Mouse (Mus musculus) lung, adult 18-20 months (tissue): Measurements from ENCODE around the gene Cmbl.
"Not testable (repeated sequence)": the region's sequence is repeated elsewhere in the genome, so short reads cannot be mapped to it uniquely, and the experiment has no call there.

ENCODE experiments used
- DNase-seq, 2 experiments: peaks; one replicate each; pipeline ENCODE4 v3.0.0; 2022; ENCODE audit warnings: mixed read lengths in 2 of 2

Cmbl gene

DNA sequence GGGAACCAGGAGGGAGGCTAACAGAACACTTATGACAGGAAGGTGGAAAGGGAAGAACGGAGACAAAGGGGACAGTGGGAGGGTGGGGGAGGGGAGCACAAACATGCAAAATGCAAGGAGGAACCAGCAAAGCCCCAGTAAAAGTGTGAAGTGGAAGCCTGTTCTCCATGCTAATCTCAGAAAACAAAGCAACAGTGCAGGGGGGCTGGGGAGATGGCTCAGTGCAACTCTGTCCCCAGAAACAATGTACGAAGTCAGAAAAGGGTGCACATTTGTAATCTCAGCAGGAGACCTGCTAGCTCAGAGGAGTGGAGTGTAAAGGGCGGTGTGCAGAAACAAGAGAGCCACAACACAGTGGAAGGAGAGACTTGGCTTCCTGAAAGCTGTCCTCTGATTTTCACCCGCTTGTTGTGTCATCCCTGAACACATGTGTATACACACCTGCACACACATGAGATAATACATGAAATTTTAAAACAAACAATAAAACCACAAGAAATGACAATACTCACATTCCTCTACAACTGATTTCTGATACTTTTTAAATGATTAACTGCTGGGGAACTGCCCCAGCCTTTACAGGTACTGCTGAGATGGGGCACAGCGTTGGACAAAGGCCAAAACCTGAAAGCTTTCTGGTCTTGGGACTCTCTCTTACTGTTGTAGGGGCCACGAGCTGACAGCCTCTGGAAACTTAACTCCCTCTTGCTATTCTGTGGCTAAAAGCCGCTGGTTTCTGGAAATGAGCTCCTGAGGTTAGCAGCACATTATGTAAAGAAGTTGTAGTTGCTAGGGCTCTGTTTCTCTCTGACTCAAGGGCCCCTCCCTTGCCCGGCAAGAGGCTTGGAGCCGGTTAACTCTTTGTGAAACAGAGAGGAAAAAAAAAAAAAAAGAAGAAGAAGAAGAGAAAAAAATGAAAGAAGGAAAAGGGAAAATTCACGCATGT, 22.9 kb upstream of the Cmbl start:
- DNase-seq, result peak; percentile 13 to 34

GRCm38 (mm10) chr15:31543246-31543645, 21.9 kb upstream of the Cmbl start:
- no peak for DNase-seq

DNA sequence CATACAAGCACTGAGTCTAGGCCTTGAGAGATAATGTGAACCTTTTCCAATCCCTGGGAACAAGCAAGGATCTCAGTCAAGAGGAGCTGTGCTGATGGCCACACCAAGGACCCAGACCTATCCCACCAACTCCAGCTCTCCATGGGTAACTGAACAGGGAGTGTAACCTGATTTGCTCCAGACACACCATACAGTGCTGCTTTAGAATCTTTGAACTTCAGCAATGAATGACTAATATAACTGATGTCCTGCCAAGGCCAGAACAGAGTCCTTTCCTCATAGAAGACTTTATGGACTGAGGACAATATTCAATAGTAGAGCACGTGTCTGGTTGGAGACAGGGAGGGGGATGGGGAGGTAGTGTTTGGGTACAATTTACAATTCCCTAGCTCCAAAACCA, 20.1 kb upstream of the Cmbl start:
- DNase-seq, result no peak

DNA sequence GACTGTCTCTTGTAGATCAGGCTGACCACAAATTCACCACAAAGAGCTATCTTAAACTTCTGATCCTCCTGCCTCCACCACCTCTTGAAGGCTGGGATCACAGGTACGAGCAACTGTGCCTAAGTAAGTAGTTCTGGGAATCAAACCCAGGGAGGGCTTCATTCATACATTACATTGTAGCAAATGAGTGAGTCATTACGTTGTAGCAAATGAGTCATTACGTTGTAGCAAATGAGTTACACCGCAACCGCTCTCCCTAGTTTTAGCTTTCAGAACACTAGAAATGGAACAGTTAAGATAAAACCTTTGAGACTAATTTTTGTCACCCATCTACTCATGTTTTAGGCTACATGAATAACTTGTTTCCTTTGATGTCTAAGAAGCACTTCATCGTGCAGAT, 18.9 kb upstream of the Cmbl start:
- no peak for DNase-seq

- no peak for DNase-seq
These were observed 17.8 kb upstream of the Cmbl start for GRCm38 (mm10) chr15:31547421-31547820.

DNA sequence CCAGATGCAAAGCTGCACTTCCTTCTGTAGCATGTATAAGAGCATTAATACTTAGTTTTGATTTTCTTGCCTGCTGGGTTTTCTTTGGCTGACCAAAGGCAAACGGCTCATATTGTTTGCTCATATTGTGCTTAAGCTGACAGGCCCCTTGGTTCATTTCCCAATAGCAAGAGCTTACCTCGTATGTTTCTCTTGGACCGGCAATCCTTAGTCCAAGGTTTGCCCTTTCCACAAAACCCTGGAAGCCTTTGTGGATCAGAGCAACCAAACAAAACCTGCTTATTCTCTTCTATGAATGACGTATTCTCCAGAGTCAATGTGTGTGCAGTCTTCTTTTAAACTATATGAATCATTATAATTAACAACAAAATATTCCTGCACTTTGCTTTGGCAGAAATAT, 14.8 kb upstream of the Cmbl start:
- no peak for DNase-seq

DNA sequence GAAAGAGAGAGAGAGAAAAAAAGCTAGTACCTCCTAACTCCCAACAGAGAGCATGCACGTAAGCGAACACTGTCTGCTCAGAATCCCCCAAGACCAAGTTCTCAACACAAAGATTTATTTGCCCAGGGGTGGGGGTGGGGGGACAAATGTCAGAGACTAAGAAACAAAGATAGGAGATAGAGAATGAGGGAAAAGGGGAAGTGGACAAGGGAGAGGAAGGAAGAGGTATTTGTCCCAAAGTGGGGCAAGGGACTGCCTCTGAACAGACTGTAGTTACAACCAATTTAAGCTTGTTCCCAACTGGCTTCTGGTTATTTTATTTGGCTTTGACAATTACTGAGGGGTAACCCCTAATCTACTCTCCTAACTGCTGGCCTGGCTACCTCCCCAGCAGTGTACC, 10.3 kb upstream of the Cmbl start:
- DNase-seq, result no peak

DNA sequence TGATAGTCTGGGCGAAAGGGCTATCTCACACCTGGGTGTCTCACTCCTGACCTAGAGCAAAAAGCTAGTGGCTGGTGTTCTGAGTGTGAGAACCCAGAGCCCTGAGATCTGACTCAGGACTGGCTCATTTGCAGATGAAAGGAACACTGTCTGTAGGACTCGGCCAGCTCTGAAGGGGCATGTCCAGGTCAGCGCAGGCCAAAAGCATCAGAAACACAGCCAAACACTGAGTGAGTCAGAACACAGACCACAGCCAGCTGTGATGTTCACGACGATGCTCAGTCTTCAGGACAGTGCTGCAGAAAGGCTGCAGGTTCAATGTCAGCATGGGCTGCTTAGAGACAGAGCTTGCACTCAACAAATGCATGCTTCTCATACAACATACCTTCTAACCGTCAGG, 3.8 kb upstream of the Cmbl start:
- no peak for DNase-seq

- no peak for DNase-seq
These were observed 3.2 kb upstream of the Cmbl start for GRCm38 (mm10) chr15:31561976-31562375.

- no peak for DNase-seq
These were observed 2.3 kb upstream of the Cmbl start for GRCm38 (mm10) chr15:31562847-31563246.

- peak in 1 of 2 experiments; percentile 37 for DNase-seq
These were observed 1.3 kb upstream of the Cmbl start for GRCm38 (mm10) chr15:31563577-31564546.

DNA sequence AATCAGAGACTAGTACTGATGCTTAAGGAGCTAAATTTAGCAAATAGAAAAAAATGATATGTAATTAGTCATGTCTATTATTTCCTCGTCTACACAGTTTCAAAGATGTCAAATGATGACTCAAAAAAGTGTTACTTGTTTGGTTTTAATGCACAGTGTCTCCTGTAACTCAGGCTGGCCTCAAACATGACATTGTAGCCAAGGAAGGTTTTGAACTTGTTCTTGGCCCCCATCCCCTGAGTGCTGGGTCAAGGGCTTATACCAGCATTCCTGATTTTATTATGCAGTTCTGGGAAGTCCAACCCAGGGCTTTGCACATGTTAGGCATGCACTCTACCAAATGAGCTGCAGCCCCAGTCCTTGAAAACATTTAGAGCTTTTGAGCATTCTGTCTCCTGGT, 597 bp downstream of the Cmbl start:
- DNase-seq, result no peak

DNA sequence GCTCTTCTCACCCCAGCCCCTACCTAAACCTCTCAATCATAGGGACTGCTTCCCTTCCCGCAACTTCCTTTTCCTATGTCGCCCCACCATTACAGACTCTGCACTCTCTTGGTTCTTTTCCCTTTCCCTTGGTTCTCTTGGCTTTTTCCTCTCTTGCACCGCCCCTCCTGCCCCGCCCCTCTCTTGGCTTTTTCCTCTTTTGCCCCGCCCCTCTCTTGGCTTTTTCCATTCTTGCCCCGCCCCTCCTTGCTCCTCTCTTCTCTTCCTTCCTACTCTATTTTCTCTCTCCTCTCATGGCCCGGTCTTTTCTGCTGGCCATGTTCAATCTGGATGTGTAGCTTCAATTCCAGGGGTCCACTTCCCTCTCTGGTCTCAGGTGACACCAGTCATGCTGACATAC, 2.2 kb downstream of the Cmbl start:
- no peak for DNase-seq

- peak; percentile 51 to 73 for DNase-seq
These were observed 3.4 kb downstream of the Cmbl start for GRCm38 (mm10) chr15:31568581-31568996.

DNA sequence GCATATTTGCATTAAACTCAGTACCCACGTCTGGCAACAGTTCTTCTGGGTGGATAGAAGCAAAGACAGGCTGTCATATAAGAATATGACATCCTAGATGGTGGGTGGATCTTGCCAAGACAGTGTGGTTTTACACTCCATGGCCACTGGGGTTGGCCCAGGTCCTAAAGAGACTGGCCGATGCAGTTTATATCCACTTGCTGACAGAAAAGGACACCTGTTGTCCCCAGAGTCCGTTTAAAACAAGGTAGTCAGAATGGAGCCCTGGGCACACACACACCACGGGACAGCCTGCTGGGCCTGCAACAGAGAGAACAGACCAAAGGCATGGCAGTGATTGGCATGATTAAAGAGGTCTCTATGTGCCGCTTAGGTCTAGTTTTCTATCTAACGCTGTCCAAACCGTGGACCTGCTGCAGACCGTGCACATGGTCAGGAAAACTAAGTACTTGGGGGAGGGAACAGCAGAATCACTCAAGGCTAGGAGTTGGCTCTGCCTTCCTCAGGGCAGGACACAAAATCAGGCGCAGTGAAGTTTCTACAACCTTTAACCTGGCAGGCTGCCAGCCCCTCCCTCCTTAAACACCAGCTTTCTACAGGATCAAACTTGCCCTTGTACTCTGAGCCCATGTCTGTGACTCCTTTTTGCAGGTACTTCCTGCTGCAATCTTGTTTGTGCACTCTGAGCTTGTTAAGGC, 4.3 kb downstream of the Cmbl start:
- peak; percentile 55 to 74 for DNase-seq

DNA sequence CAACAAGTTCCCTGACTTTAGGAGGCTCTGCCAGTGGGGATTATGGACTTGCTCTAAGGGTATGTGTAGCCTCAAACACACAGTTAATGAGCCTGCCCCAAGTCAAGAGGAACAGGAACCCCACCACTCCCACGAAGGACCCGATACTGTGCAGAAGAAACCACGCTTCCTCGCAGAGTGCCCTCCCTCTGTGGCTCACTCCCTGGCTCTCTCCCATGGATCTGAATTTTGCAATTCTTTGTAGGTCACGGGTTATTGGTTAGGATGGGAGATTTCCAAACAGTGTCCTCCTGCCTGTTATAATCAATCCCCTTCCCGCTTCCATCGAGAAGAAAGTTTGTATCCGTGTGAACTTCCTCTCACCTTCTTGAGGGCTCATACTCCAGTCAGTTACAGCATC, 5.8 kb downstream of the Cmbl start:
- no peak for DNase-seq

DNA sequence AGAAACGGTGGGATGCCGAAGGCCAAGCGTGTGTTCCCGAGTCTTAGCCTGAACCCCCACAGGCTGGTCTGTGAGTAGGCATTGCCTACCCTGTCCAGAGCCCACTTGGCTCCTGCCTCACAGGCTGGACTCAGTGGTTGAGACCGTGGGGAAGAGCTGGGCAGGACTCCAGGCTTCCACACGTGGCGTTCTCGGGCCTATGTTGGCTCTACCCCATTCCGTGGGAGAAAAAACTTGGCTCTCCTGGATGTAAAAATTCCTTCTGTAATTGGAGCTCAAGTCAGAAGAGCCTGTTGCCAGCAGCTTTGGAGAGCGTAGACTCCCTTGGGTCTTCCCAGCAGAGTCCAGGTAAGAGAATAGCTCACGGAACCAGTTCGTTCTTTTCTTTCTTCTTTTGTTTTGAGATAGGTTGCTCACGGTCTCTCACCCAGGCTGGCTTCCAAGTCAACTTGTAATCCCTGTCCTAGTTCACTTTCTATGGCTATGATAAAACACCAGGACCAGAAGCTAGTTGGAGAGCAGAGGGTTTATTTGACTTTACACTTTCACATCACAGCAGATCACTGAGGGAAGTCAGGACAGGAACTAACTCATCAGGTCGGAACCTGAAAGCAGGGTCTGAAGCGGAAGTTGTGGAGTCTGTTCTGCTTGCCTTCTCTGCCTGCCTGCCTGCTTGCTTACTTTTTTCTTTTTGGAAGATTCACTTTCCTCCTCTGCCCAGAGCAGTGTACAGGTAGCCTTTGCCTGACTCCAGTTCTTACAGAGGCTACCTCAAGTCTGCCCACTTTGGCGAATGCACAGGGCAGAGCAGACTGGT, 6.9 kb downstream of the Cmbl start:
- peak in 1 of 2 experiments; percentile 25 for DNase-seq

GRCm38 (mm10) chr15:31573287-31573686, 8.1 kb downstream of the Cmbl start:
- DNase-seq, result no peak

DNA sequence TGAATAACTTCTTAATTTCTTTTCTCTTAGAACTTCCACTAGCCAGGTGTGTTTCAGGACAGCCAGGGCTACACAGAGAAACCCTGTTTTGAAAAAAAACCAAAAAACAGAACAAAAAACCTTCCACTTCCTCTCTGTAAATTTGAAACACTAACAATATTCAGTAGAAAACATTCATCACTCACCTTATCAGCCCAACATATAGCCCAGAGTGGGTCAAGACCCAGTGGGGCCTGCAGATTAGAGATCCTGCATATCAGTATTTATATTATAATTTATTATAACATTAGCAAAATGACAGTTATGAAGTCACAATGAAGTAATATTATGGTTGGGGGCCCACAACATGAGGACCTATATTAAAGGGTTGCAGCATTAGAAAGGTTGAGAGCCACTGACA, 8.5 kb downstream of the Cmbl start:
- no peak for DNase-seq

- DNase-seq, result no peak
These were observed 10.9 kb downstream of the Cmbl start for GRCm38 (mm10) chr15:31576076-31576475.

- DNase-seq, result not testable (repeated sequence)
These were observed 15.9 kb downstream of the Cmbl start for GRCm38 (mm10) chr15:31581086-31581485.
